Mouse (Mus musculus) erythroblast, embryonic 14.5 days (primary cell): ENCODE data around the gene Cemip2. TPM values are rescaled to one million over a fixed set of nuclear protein-coding genes. Genes with fewer than 3 reads are reported as not detected.

Source experiments
- H3K27me3 ChIP-seq: 2 replicates; pipeline ENCODE4 v1.6.1; 2012; ENCODE audit warnings: inconsistent platforms; ENCODE audit not compliant: control insufficient read depth
- H3K36me3 ChIP-seq: 2 replicates; pipeline ENCODE4 v1.6.1; 2012; ENCODE audit warnings: mild to moderate bottlenecking, inconsistent platforms; ENCODE audit not compliant: control insufficient read depth
- H3K4me1 ChIP-seq: 2 replicates; pipeline ENCODE4 v1.6.1; 2012; ENCODE audit warnings: inconsistent platforms; ENCODE audit not compliant: control insufficient read depth
- H3K4me3 ChIP-seq: replicated peaks from 2 replicates; pipeline ENCODE3; 2012; ENCODE audit warnings: moderate library complexity, mild to moderate bottlenecking, inconsistent platforms
- H3K9me3 ChIP-seq: 2 replicates; pipeline ENCODE4 v1.6.1; 2012; ENCODE audit warnings: low read length, inconsistent platforms, mixed read lengths; ENCODE audit not compliant: control insufficient read depth
- GATA1 ChIP-seq: IDR thresholded peaks from 2 replicates; pipeline ENCODE4 v1.6.1; 2012; ENCODE audit warnings: low read length, inconsistent platforms, mixed read lengths
- TAL1 ChIP-seq: IDR thresholded peaks from 3 replicates; pipeline ENCODE4 v1.6.1; 2012; ENCODE audit warnings: low read length, inconsistent platforms, mixed read lengths
- polyA plus RNA-seq: library from polyadenylated mRNA; stranded (reverse); fragments of >175 nt; gene quantifications from 2 replicates; pipeline ENCODE4 v1.2.3, GENCODE M21; 2012

The Cemip2 gene
- polyA plus RNA-seq, 1 experiment: 0.04 TPM

GRCm38 (mm10) chr19:21894792-21895191 lies 116.7 kb downstream of the Cemip2 start:
- Histone ChIP-seq H3K9me3 (no peaks in the 10 kb centered on the region), H3K4me3 (no peak overlapping the region), H3K27me3 (no peaks in the 10 kb centered on the region), H3K4me1 (no peaks in the 10 kb centered on the region), H3K36me3 (no peaks in the 10 kb centered on the region)
- TF ChIP-seq TAL1 (no peak), GATA1 (no peak)

GRCm38 (mm10) chr19:21895540-21895939 lies 117.4 kb downstream of the Cemip2 start:
- H3K4me1 ChIP-seq: no peaks in the 10 kb centered on the region
- no peaks in the 10 kb centered on the region for H3K9me3 ChIP-seq
- TF ChIP-seq TAL1 (no peak), GATA1 (no peak)
- H3K36me3 ChIP-seq: no peaks in the 10 kb centered on the region
- H3K27me3 ChIP-seq: no peaks in the 10 kb centered on the region
- no peak overlapping the region for H3K4me3 ChIP-seq

GRCm38 (mm10) chr19:21897122-21897827 lies 119.1 kb downstream of the Cemip2 start:
- Histone ChIP-seq H3K27me3 (no peaks in the 10 kb centered on the region), H3K4me3 (no peak overlapping the region), H3K9me3 (no peaks in the 10 kb centered on the region), H3K36me3 (no peaks in the 10 kb centered on the region), H3K4me1 (no peaks in the 10 kb centered on the region)
- TF ChIP-seq TAL1 (no peak), GATA1 (no peak)

GRCm38 (mm10) chr19:21898015-21898939 lies 120.1 kb downstream of the Cemip2 start:
- Histone ChIP-seq H3K36me3 (no peaks in the 10 kb centered on the region), H3K9me3 (no peaks in the 10 kb centered on the region), H3K4me1 (no peaks in the 10 kb centered on the region), H3K4me3 (no peak overlapping the region), H3K27me3 (no peaks in the 10 kb centered on the region)
- TF ChIP-seq TAL1: no peak
- no peak for TF ChIP-seq GATA1

Other genes with a start within 250 kb of the Cemip2 start
- gene 1110059E24Rik, start 125.4 kb upstream of the Cemip2 start, polyA plus RNA-seq: 0.02 and 0.09 TPM in 2 replicates
- 0.03 and 0.05 TPM in 2 replicates for gene Abhd17b, start 125.2 kb upstream of the Cemip2 start, polyA plus RNA-seq